Mouse (Mus musculus): ENCODE measurements around the gene Scg3. TPM values are rescaled to one million over a fixed set of nuclear protein-coding genes. Genes with fewer than 3 reads are reported as not detected.

Scg3 gene
- 9.7 and 11.3 TPM in 2 replicates for polyA plus RNA-seq (2015; fragmentation: Nextera tagmentation; extraction: Ambion mirVana)

GRCm38 (mm10) chr9:75683426-75684191 is at the start of gene Scg3:
TSS of gene Scg3 (minus strand) at chr9:75684056.
- Histone ChIP-seq H3K27me3 (replicated peaks) (no peaks in the 10 kb centered on the region), H3K4me2 (peak within 1 kb of the TSS; percentile 57), H3K27ac (no peak within 1 kb of the TSS), H3K36me3 (no peaks in the 10 kb centered on the region), H3K4me1 (peaks cover 6% of the 10 kb centered on the region), H3K4me3 (replicated peaks) (peak within 1 kb of the TSS; percentile 32), H3K9me3 (no peaks in the 10 kb centered on the region), H3K9ac (no peak within 1 kb of the TSS)
- peak; percentile 88 for ATAC-seq (ENCODE audit: insufficient read depth, low FRiP score, low read depth)
- 8% methylated on average over 42 of the region's 42 CpGs for WGBS

DNA sequence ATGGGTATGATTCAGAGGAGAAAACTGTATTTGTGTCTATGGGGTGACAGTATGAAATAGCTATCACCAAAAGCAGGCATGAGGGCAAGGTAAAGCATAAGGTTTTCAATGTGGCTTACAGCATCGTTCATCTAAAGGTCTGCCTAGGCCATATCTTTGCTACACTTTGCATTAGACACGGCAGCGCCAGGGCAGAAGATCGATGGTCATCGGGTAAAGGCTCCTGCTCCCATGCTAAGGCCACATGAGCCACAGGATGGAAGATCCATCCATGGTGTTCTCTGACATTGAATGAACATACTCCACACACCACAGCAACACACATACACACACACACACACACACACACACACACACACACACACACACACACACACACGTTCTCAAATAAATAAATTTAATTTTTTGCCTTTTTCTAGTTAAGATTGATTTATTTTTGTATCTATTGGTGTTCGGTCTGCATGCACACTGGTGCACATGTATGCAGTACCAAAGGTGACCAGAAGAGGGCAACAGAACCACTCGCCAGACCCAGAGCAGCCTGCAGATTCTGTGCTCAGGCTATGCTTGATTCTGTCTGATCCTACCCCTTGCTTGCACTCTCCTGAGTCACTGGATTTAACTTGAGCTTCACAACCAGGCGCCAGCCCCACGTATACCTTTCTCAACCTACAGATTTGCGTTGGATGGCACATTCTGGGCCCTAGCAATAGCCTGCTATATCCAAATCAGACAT is 36.3 kb upstream of the Scg3 start:
- no peaks in the 10 kb centered on the region for H3K4me1 ChIP-seq
- no peak for ATAC-seq (ENCODE audit: insufficient read depth, low FRiP score, low read depth)
- 44% methylated on average over 11 of the region's 11 CpGs for WGBS
- no peak overlapping the region for H3K4me3 ChIP-seq (replicated peaks)
- H3K9ac ChIP-seq: no peak overlapping the region
- H3K27ac ChIP-seq: no peak overlapping the region
- H3K27me3 ChIP-seq (replicated peaks): no peaks in the 10 kb centered on the region
- H3K9me3 ChIP-seq: no peaks in the 10 kb centered on the region
- H3K36me3 ChIP-seq: no peaks in the 10 kb centered on the region
- no peak overlapping the region for H3K4me2 ChIP-seq

- H3K4me2 ChIP-seq: no peak overlapping the region
Observed at GRCm38 (mm10) chr9:75719481-75719880, 35.6 kb upstream of the Scg3 start.

DNA sequence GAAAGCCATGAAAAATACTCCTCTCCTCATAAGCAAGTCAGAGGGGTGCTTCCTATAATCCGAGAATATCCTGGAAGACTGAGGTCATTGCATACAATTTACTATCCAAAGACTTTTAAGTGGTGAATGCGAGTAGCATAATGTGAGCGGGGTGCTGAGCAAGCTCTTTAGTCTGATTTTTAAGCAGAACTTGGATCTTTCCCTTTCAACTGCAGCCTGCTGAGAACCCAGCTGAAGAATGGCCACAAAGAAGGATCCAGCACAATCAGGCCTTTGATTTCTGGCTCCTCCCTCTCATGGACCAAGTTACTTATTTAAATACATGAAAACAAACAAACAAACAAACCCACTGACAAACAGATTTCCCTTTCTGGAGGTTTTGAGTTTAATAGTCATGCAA is 916 bp upstream of the Scg3 start:
- Histone ChIP-seq H3K27me3 (replicated peaks) (no peaks in the 10 kb centered on the region), H3K4me3 (replicated peaks) (no peak overlapping the region), H3K9me3 (no peaks in the 10 kb centered on the region), H3K4me1 (peaks cover 6% of the 10 kb centered on the region), H3K27ac (no peak overlapping the region), H3K36me3 (no peaks in the 10 kb centered on the region), H3K9ac (no peak overlapping the region), H3K4me2 (no peak overlapping the region)
- WGBS: 74% methylated on average over 3 of the region's 3 CpGs
- no peak for ATAC-seq (ENCODE audit: insufficient read depth, low FRiP score, low read depth)

More at GRCm38 (mm10) chr9:75719481-75719880, 35.6 kb upstream of the Scg3 start:
- ATAC-seq (ENCODE audit: insufficient read depth, low FRiP score, low read depth): no peak
- WGBS: 71% methylated on average over 3 of the region's 3 CpGs
- H3K9ac ChIP-seq: no peak overlapping the region
- H3K27me3 ChIP-seq (replicated peaks): no peaks in the 10 kb centered on the region
- no peak overlapping the region for H3K27ac ChIP-seq
- H3K9me3 ChIP-seq: no peaks in the 10 kb centered on the region
- no peaks in the 10 kb centered on the region for H3K36me3 ChIP-seq
- no peaks in the 10 kb centered on the region for H3K4me1 ChIP-seq
- H3K4me3 ChIP-seq (replicated peaks): no peak overlapping the region

DNA sequence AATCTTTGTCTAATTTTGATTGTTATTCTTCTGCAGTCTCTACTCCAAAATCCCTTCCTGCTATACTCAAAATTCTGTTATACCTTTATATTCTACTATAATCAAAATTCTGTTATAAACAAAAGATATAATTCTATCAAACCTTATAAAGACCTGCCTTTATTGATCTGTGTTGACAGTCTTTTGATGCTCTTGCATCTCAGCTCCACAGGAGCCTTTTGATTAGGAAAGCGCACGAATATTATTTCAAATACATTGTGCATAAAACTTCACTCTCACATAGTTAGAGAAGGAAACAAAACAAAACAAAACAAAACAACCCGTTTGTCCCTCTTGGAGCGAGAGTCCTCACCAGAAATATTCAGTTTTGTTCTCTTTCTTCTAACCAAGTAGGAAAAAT is 436 bp upstream of the Scg3 start:
- H3K36me3 ChIP-seq: no peaks in the 10 kb centered on the region
- peak overlapping the region; percentile 32 for H3K4me3 ChIP-seq (replicated peaks)
- WGBS: 64% methylated on average over 4 of the region's 4 CpGs
- H3K27ac ChIP-seq: no peak overlapping the region
- H3K9me3 ChIP-seq: no peaks in the 10 kb centered on the region
- ATAC-seq (ENCODE audit: insufficient read depth, low FRiP score, low read depth): no peak
- peak overlapping the region; percentile 57 for H3K4me2 ChIP-seq
- peaks cover 6% of the 10 kb centered on the region for H3K4me1 ChIP-seq
- H3K27me3 ChIP-seq (replicated peaks): no peaks in the 10 kb centered on the region
- no peak overlapping the region for H3K9ac ChIP-seq

- ATAC-seq (ENCODE audit: insufficient read depth, low FRiP score, low read depth): no peak
- no peaks in the 10 kb centered on the region for H3K36me3 ChIP-seq
- H3K9ac ChIP-seq: no peak overlapping the region
- peaks cover 6% of the 10 kb centered on the region for H3K4me1 ChIP-seq
- no peak overlapping the region for H3K4me3 ChIP-seq (replicated peaks)
- H3K4me2 ChIP-seq: no peak overlapping the region
- 78% methylated on average over 5 of the region's 5 CpGs for WGBS
- no peak overlapping the region for H3K27ac ChIP-seq
- no peaks in the 10 kb centered on the region for H3K9me3 ChIP-seq
- no peaks in the 10 kb centered on the region for H3K27me3 ChIP-seq (replicated peaks)
Observed at GRCm38 (mm10) chr9:75680606-75681005, 3.2 kb downstream of the Scg3 start.

GRCm38 (mm10) chr9:75679629-75680028 is 4.2 kb downstream of the Scg3 start:
- Histone ChIP-seq H3K4me2 (no peak overlapping the region), H3K4me3 (replicated peaks) (no peak overlapping the region), H3K27ac (no peak overlapping the region), H3K36me3 (no peaks in the 10 kb centered on the region), H3K4me1 (peaks cover 6% of the 10 kb centered on the region), H3K9me3 (no peaks in the 10 kb centered on the region), H3K27me3 (replicated peaks) (no peaks in the 10 kb centered on the region), H3K9ac (no peak overlapping the region)
- 76% methylated on average over 4 of the region's 4 CpGs for WGBS
- no peak for ATAC-seq (ENCODE audit: insufficient read depth, low FRiP score, low read depth)

DNA sequence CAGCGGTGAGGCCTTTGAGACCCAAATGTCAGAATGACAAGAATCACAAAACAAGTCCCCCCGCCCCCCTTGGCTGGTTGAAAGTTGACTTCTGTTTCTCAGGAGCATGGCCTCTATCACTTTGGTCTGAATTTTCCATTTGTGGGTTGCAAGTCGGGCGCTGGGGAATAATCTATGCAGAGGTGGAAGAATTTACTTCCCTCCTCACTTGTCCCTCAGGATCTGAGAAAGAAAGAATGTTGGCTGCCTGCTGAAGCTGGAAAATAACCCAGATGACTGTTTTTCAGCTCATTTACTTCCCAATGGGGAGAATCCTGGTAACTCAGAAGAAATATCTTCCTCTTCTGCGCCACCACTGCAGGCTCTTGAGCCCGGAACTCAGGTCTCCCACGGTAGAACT is 5.5 kb downstream of the Scg3 start:
- Histone ChIP-seq H3K9me3 (no peaks in the 10 kb centered on the region), H3K4me3 (replicated peaks) (no peak overlapping the region), H3K4me2 (no peak overlapping the region), H3K27me3 (replicated peaks) (no peaks in the 10 kb centered on the region), H3K9ac (no peak overlapping the region), H3K36me3 (no peaks in the 10 kb centered on the region), H3K4me1 (no peaks in the 10 kb centered on the region), H3K27ac (no peak overlapping the region)
- no peak for ATAC-seq (ENCODE audit: insufficient read depth, low FRiP score, low read depth)
- WGBS: 77% methylated on average over 7 of the region's 7 CpGs

DNA sequence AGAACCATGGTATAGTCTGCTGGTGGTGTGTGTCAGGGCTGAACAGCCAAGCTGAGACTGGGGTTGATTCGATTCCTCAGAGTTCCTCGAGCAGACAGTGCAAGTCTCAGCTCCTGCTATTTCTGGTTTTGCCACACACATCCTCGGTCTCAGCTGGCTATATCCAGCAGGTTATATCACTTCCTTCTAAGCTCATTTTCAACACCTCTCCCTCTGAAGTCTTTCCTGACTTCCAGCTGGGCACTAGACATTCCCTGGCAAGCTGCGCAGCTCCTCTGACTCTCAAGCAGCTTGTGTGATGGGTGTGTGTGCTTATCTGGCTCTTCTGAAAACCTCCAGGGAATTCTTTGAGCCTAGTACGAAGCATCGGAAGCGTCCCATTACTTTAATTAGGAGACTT is 7.6 kb downstream of the Scg3 start:
- no peak overlapping the region for H3K4me2 ChIP-seq
- no peaks in the 10 kb centered on the region for H3K9me3 ChIP-seq
- no peaks in the 10 kb centered on the region for H3K36me3 ChIP-seq
- no peaks in the 10 kb centered on the region for H3K27me3 ChIP-seq (replicated peaks)
- no peak overlapping the region for H3K27ac ChIP-seq
- no peaks in the 10 kb centered on the region for H3K4me1 ChIP-seq
- ATAC-seq (ENCODE audit: insufficient read depth, low FRiP score, low read depth): no peak
- H3K9ac ChIP-seq: no peak overlapping the region
- 64% methylated on average over 7 of the region's 7 CpGs for WGBS
- H3K4me3 ChIP-seq (replicated peaks): no peak overlapping the region

- Histone ChIP-seq H3K27ac (no peak overlapping the region), H3K36me3 (no peaks in the 10 kb centered on the region), H3K9me3 (no peaks in the 10 kb centered on the region), H3K4me1 (no peaks in the 10 kb centered on the region), H3K9ac (no peak overlapping the region), H3K4me3 (replicated peaks) (no peak overlapping the region), H3K27me3 (replicated peaks) (no peaks in the 10 kb centered on the region), H3K4me2 (no peak overlapping the region)
- ATAC-seq (ENCODE audit: insufficient read depth, low FRiP score, low read depth): no peak
- 63% methylated on average over 6 of the region's 6 CpGs for WGBS
Observed at GRCm38 (mm10) chr9:75672769-75673168, 11.1 kb downstream of the Scg3 start.

- H3K4me2 ChIP-seq: no peak overlapping the region
- H3K9me3 ChIP-seq: no peaks in the 10 kb centered on the region
- WGBS: 65% methylated on average over 5 of the region's 5 CpGs
- no peaks in the 10 kb centered on the region for H3K4me1 ChIP-seq
- H3K27ac ChIP-seq: 0 out of 2 replicates have a peak overlapping the region, but pooled peaks have one; percentile 16
- H3K4me3 ChIP-seq (replicated peaks): no peak overlapping the region
- ATAC-seq (ENCODE audit: insufficient read depth, low FRiP score, low read depth): no peak
- H3K36me3 ChIP-seq: no peaks in the 10 kb centered on the region
- H3K27me3 ChIP-seq (replicated peaks): no peaks in the 10 kb centered on the region
- no peak overlapping the region for H3K9ac ChIP-seq
Observed at GRCm38 (mm10) chr9:75666612-75667011, 17.2 kb downstream of the Scg3 start.

DNA sequence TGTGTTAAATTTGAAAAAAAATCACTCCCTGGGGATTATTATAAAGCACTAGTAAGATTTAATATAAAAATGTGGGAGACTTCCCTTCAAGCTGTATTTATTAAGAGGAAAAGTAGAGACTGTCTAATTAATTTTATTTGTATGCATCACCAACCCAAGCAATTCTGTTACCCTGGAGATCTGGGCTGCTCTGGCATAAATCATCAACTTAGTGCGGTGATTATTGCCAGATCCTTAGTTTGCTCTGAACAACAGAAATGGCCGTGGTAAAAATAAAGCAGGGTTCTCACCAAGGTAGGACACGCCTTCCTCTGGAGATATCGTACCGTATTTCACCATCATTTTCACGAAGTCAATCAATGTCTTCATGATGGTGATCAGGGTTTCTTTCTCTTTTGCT is 18.5 kb downstream of the Scg3 start:
- Histone ChIP-seq H3K9ac (no peak overlapping the region), H3K27me3 (replicated peaks) (no peaks in the 10 kb centered on the region), H3K4me1 (no peaks in the 10 kb centered on the region), H3K27ac (no peak overlapping the region), H3K4me2 (no peak overlapping the region), H3K36me3 (no peaks in the 10 kb centered on the region), H3K9me3 (no peaks in the 10 kb centered on the region), H3K4me3 (replicated peaks) (no peak overlapping the region)
- 80% methylated on average over 6 of the region's 6 CpGs for WGBS
- ATAC-seq (ENCODE audit: insufficient read depth, low FRiP score, low read depth): no peak

Data from stomach, embryonic 15.5 days (tissue).